Mouse (Mus musculus) mammary gland, adult 2 months (tissue): ENCODE measurements around the gene Mrps18c. TPM values are rescaled to one million over a fixed set of nuclear protein-coding genes. Genes with fewer than 3 reads are reported as not detected.

ENCODE experiments used
- polyA plus RNA-seq: library from polyadenylated mRNA; depleted of rRNA; stranded (reverse); fragments of >200 nt; gene quantifications from 2 replicates; pipeline ENCODE4 v1.2.3, GENCODE M21; 2012; ENCODE audit warnings: low replicate concordance; rRNA removed

Mrps18c gene
- 10.8 and 10.9 TPM in 2 replicates for polyA plus RNA-seq

GRCm38 (mm10) chr5:100798165-100798860 lies at the start of gene Mrps18c, which contains the start of gene Helq:
Mrps18c (plus strand) TSS chr5:100798627.
Helq (minus strand) TSS chr5:100798598.

GRCm38 (mm10) chr5:100820483-100821184 lies 22.2 kb downstream of the Mrps18c start, which contains the start of gene Abraxas1:
Abraxas1 (minus strand) TSS chr5:100820965.

GRCm38 (mm10) chr5:100845485-100845847 lies 47.0 kb downstream of the Mrps18c start, which contains the start of gene Gpat3:
Gpat3 (plus strand) TSS chr5:100845713.

Other genes starting within 250 kb of the Mrps18c start
- 90.9 and 142 TPM in 2 replicates for gene Plac8, start 226.4 kb upstream of the Mrps18c start, polyA plus RNA-seq
- gene Coq2, start 123.5 kb upstream of the Mrps18c start, polyA plus RNA-seq, result 82.8 and 213 TPM in 2 replicates
- gene Hpse, start 78.9 kb upstream of the Mrps18c start, polyA plus RNA-seq, result 7.7 and 15.9 TPM in 2 replicates
- gene Helq, start within 50 bp of the Mrps18c start, polyA plus RNA-seq, result 4.8 and 7.8 TPM in 2 replicates
- 3.1 and 5.3 TPM in 2 replicates for gene Abraxas1, start 22.3 kb downstream of the Mrps18c start, polyA plus RNA-seq
- gene Gpat3, start 47.1 kb downstream of the Mrps18c start, polyA plus RNA-seq, result 16.8 and 22.9 TPM in 2 replicates